Mouse (Mus musculus) lung, adult 2 months (tissue): ENCODE results near the gene Gm49352. TPM values are rescaled to one million over a fixed set of nuclear protein-coding genes. Genes with fewer than 3 reads are reported as not detected.
"Not testable (repeated sequence)": the region's sequence is repeated elsewhere in the genome, so short reads cannot be mapped to it uniquely, and the experiment has no call there.

Experiments
- DNase-seq: peaks from one replicate; pipeline ENCODE4 v3.0.0; 2022
- H3K4me1 ChIP-seq: fragments of 200-500 bp; 2 replicates; pipeline ENCODE4 v1.6.1; 2011; ENCODE audit warnings: low read length; ENCODE audit not compliant: control insufficient read depth, insufficient read depth
- H3K4me3 ChIP-seq: fragments of 200-500 bp; replicated peaks from 2 replicates; pipeline ENCODE3; 2011; ENCODE audit warnings: low read depth, mild to moderate bottlenecking, control low read depth, low read length; ENCODE audit errors: extremely low read depth
- CTCF ChIP-seq: fragments of 200-500 bp; IDR thresholded peaks from 2 replicates; pipeline ENCODE4 v1.5.1; 2011; ENCODE audit warnings: mild to moderate bottlenecking, low read length, control low read depth; ENCODE audit not compliant: insufficient read depth
- POLR2A ChIP-seq: fragments of 200-500 bp; IDR thresholded peaks from 2 replicates; pipeline ENCODE4 v1.6.1; 2011; ENCODE audit warnings: low read depth, mild to moderate bottlenecking, control low read depth, low read length, borderline replicate concordance; ENCODE audit errors: extremely low read depth
- WGBS: fragments of 180-500 bp; shearing (Covaris S2); methylation state at CpG from one replicate; pipeline ENCODE4 v1.1.7; 2018; 5-methylcytosine and 5-hydroxymethylcytosine counted together
- polyA plus RNA-seq: library from polyadenylated mRNA; depleted of rRNA; stranded (reverse); fragments of >200 nt; gene quantifications from 2 replicates; pipeline ENCODE4 v1.2.3, GENCODE M21; 2012; rRNA removed

Gm49352 gene
- polyA plus RNA-seq = not detected in 2 replicates

DNA sequence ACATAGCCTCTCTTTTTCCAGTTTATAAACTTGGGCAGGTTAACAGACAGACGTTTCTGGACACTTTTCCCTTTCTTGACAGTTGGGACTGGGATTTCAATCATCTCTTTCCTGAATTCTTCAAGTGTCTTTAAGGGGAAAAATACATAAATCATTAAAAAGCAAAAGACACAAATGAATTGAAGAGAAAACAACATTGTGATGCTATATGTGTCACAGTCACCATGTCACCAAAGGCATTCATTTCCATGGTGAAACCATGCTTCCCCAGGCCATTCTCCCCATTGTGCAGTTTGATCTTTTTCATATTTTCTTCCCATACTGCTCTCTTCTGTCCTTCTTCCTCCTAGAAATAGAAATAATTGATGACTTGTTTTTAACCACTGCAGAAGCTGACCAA, at the start of gene Gm49352:
Gene Gm49352, minus strand, starts transcription at position 101 of the 400 bp plus-strand sequence.
- H3K4me3 ChIP-seq, H3K4me1 ChIP-seq, DNase-seq: not testable (repeated sequence)
- WGBS = 23% methylated on average over 1 of the region's 1 CpGs

DNA sequence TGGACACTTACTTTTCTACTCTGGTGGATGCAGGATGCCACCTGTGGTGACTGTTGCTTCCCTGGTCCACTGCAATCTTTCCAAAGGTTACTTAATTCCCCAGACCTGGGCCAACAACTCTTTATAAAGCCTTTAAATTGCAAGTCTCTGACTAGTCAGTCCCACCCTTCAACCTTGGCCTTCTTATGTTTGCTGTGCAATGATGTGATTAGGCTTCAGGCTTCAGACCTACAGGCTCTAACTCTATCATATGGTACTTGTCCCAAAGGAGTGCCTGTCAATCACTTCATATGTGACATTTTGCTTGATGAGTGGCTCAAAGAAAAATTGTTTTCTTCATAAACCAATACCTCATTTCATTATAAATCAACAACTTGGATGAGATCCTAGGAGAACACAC, 2.1 kb upstream of the Gm49352 start, which contains the start of gene Cts3:
Gene Cts3, minus strand, starts transcription at position 101 of the 400 bp plus-strand sequence.
- no peak for DNase-seq
- Histone ChIP-seq H3K4me3 (no peak within 1 kb of the TSS), H3K4me1 (no peaks in the 10 kb centered on the region)
- TF ChIP-seq POLR2A (no peak), CTCF (no peak)

DNA sequence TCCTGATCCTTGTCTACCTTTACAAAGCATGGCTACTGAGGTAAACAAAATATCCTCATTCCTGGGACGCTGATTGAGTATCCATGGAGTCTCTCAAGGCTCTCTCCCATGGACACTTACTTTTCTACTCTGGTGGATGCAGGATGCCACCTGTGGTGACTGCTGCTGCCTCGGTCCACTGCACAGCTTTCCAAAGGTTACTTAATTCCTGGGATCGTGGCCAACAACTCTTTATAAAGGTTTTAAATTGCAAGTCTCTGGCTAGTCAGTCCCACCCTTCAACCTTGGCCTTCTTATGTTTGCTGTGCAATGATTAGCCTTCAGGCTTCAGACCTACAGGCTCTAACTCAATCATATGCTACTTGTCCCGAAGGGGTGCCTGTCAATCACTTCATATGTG, 26.3 kb downstream of the Gm49352 start, which contains the start of gene Ctsm:
Gene Ctsm, minus strand, starts transcription at position 209 of the 400 bp plus-strand sequence.
- H3K4me3 ChIP-seq = no peak within 1 kb of the TSS
- TF ChIP-seq CTCF (no peak), POLR2A (no peak)
- DNase-seq = no peak
- H3K4me1 ChIP-seq = no peaks in the 10 kb centered on the region
- WGBS = 59% methylated on average over 4 of the region's 4 CpGs

Other genes with a start within 250 kb of the Gm49352 start
- not detected in 2 replicates for gene Cts7, start 210.0 kb downstream of the Gm49352 start, polyA plus RNA-seq
- not detected in 2 replicates for gene Ctsm, start 26.3 kb downstream of the Gm49352 start, polyA plus RNA-seq
- not detected in 2 replicates for gene Cts3, start 2.0 kb upstream of the Gm49352 start, polyA plus RNA-seq